Mouse (Mus musculus): ENCODE data around the gene Gm20708.
A peak's percentile ranks its signal among the peaks of the same experiment; 100 is the strongest.

Gm20708 gene

GRCm38 (mm10) chr11:117809407-117810311 is at the start of gene Gm20708, which contains the start of gene Syngr2:
Gm20708 (plus strand) TSS chr11:117809668.
Syngr2 (plus strand) TSS chr11:117809668.
- DNase-seq (ENCODE audit: low spot score) = peak; percentile 80

GRCm38 (mm10) chr11:117760374-117761119 is 48.9 kb upstream of the Gm20708 start:
- peak; percentile 60 for DNase-seq (ENCODE audit: low spot score)

- DNase-seq (ENCODE audit: low spot score) = no peak
These were observed 47.7 kb upstream of the Gm20708 start for GRCm38 (mm10) chr11:117761801-117762200.

- DNase-seq (ENCODE audit: low spot score) = no peak
These were observed 47.2 kb upstream of the Gm20708 start for GRCm38 (mm10) chr11:117762246-117762645.

- no peak for DNase-seq (ENCODE audit: low spot score)
These were observed 45.1 kb upstream of the Gm20708 start for GRCm38 (mm10) chr11:117764319-117764718.

GRCm38 (mm10) chr11:117765361-117765760 is 44.1 kb upstream of the Gm20708 start:
- DNase-seq (ENCODE audit: low spot score) = no peak

- no peak for DNase-seq (ENCODE audit: low spot score)
These were observed 43.2 kb upstream of the Gm20708 start for GRCm38 (mm10) chr11:117766275-117766674.

GRCm38 (mm10) chr11:117768725-117769682 is 40.5 kb upstream of the Gm20708 start:
- DNase-seq (ENCODE audit: low spot score) = no peak

GRCm38 (mm10) chr11:117769683-117770047 is 39.8 kb upstream of the Gm20708 start:
- no peak for DNase-seq (ENCODE audit: low spot score)

- DNase-seq (ENCODE audit: low spot score) = no peak
These were observed 39.1 kb upstream of the Gm20708 start for GRCm38 (mm10) chr11:117770407-117770806.

- no peak for DNase-seq (ENCODE audit: low spot score)
These were observed 37.1 kb upstream of the Gm20708 start for GRCm38 (mm10) chr11:117772352-117772751.

- DNase-seq (ENCODE audit: low spot score) = no peak
These were observed 34.5 kb upstream of the Gm20708 start for GRCm38 (mm10) chr11:117774925-117775324.

GRCm38 (mm10) chr11:117775540-117775939 is 33.9 kb upstream of the Gm20708 start:
- no peak for DNase-seq (ENCODE audit: low spot score)

- no peak for DNase-seq (ENCODE audit: low spot score)
These were observed 33.2 kb upstream of the Gm20708 start for GRCm38 (mm10) chr11:117776085-117776792.

- DNase-seq (ENCODE audit: low spot score) = no peak
These were observed 32.4 kb upstream of the Gm20708 start for GRCm38 (mm10) chr11:117777111-117777510.

- no peak for DNase-seq (ENCODE audit: low spot score)
These were observed 31.4 kb upstream of the Gm20708 start for GRCm38 (mm10) chr11:117778031-117778430.

GRCm38 (mm10) chr11:117778851-117779433 is 30.5 kb upstream of the Gm20708 start:
- peak; percentile 37 for DNase-seq (ENCODE audit: low spot score)

- peak; percentile 79 for DNase-seq (ENCODE audit: low spot score)
These were observed 29.9 kb upstream of the Gm20708 start for GRCm38 (mm10) chr11:117779434-117780198.

- DNase-seq (ENCODE audit: low spot score) = no peak
These were observed 29.3 kb upstream of the Gm20708 start for GRCm38 (mm10) chr11:117780199-117780515.

GRCm38 (mm10) chr11:117780582-117781111 is 28.8 kb upstream of the Gm20708 start:
- peak; percentile 87 for DNase-seq (ENCODE audit: low spot score)
